Comparison of ENCODE assay signal across 22 mouse cellular contexts in the genomic region with DNA sequence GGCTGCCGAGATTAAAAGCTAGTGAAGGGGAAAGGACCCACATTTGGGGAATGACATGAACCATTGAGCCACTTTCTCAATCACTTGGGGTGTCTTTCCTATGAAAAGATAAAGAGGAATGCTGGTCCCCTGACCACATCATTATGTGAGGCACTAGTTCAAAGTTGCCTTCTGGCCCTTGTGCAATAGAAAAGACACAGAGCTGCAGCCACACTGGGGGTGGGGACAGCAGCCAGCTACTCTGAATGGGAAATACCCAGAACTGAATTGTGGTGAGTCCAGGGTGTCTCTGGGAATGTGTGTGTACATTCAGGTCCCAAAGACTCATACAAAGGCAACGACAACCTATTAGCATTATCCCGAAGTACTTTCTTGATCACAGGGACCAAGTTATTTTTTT.
DNase-seq lines count a peak whose midpoint lies in the region; ATAC-seq and TF ChIP-seq lines count a peak whose summit lies in the region.
"Had no signal": no experiment of that assay in that cellular context is flagged by ENCODE, and none has a peak within 500 bp of the region (broad histone marks: within the 10 kb centered on the region; RNA-seq: fewer than 3 reads in every experiment).

No protein-coding gene starts in this region.

- H3K9ac ChIP-seq in lung, embryonic 15.5 days, result no peak overlapping the region
- H3K9ac ChIP-seq in midbrain, embryonic 11.5 days (ENCODE audit: low read length), result no peak overlapping the region
- H3K9ac ChIP-seq in midbrain, embryonic 14.5 days (replicated peaks; ENCODE audit: low read length), result no peak overlapping the region
- H3K9ac ChIP-seq: forebrain, embryonic 13.5 days; heart, embryonic 12.5 days; heart, embryonic 15.5 days; hindbrain, embryonic 13.5 days had no signal

- intact Hi-C loops in left cerebral cortex, adult 2 months (cut with DNase I), result loop anchor here (2.0 to 10.0 kb wide), 4 partner anchors 93 to 260 kb away; no protein-coding TSS in a partner anchor
- intact Hi-C loops in left cerebral cortex, postnatal 10 days (cut with DNase I), result loop anchor here (5.0 kb wide), 1 partner anchor 383 kb away; no protein-coding TSS in a partner anchor

- 0 out of 2 replicates have a peak overlapping the region, but pooled peaks have one; percentile 22 for H3K4me2 ChIP-seq in lung, embryonic 15.5 days
- H3K4me2 ChIP-seq in midbrain, embryonic 11.5 days, result no peak overlapping the region
- no peak overlapping the region for H3K4me2 ChIP-seq in midbrain, embryonic 14.5 days (ENCODE audit: low read length)
- H3K4me2 ChIP-seq: forebrain, embryonic 13.5 days; hindbrain, embryonic 13.5 days had no signal

- ATAC-seq in lung, embryonic 15.5 days (ENCODE audit: borderline replicate concordance, extremely low read depth, low FRiP score, low TSS enrichment), result 0 out of 2 replicates have a peak, but pooled peaks have one; percentile 19
- no peak for ATAC-seq in midbrain, embryonic 11.5 days (ENCODE audit: low FRiP score)
- no peak for ATAC-seq in midbrain, embryonic 14.5 days (ENCODE audit: low FRiP score, low TSS enrichment)
- ATAC-seq: CD4-positive, CD25-positive, alpha-beta regulatory T cell, adult 4 months; forebrain, embryonic 13.5 days; forebrain, embryonic 16.5 days; hindbrain, embryonic 16.5 days had no signal

- H3K27me3 ChIP-seq in lung, embryonic 15.5 days, result peaks cover 4% of the 10 kb centered on the region; the same call in 1 of the 2 replicates
- no peaks in the 10 kb centered on the region for H3K27me3 ChIP-seq in midbrain, embryonic 11.5 days (ENCODE audit: control insufficient read depth, insufficient read depth, low read length)
- no peaks in the 10 kb centered on the region for H3K27me3 ChIP-seq in midbrain, embryonic 14.5 days (ENCODE audit: control insufficient read depth, insufficient read depth, low read length)
- H3K27me3 ChIP-seq: forebrain, embryonic 13.5 days; heart, embryonic 12.5 days; heart, embryonic 15.5 days; hindbrain, embryonic 13.5 days had no signal

- H3K9me3 ChIP-seq in lung, embryonic 15.5 days, result no peaks in the 10 kb centered on the region
- H3K9me3 ChIP-seq in midbrain, embryonic 11.5 days (ENCODE audit: control insufficient read depth, low read length), result no peaks in the 10 kb centered on the region
- H3K9me3 ChIP-seq in midbrain, embryonic 14.5 days (ENCODE audit: control insufficient read depth, low read length), result no peaks in the 10 kb centered on the region
- H3K9me3 ChIP-seq: forebrain, embryonic 10.5 days; forebrain, embryonic 13.5 days; heart, embryonic 12.5 days; heart, embryonic 15.5 days; hindbrain, embryonic 10.5 days; hindbrain, embryonic 13.5 days had no signal

- 58% methylated on average over 3 of the region's 3 CpGs for WGBS in lung, embryonic 15.5 days
- 87% methylated on average over 3 of the region's 3 CpGs for WGBS in midbrain, embryonic 11.5 days
- WGBS in midbrain, embryonic 14.5 days, result 85% methylated on average over 3 of the region's 3 CpGs

- TF ChIP-seq CTCF in left cerebral cortex, adult 2 months (IDR thresholded peaks at IDR 0.05), result no peak

- no peak overlapping the region for H3K4me3 ChIP-seq in left cerebral cortex, adult 2 months
- H3K4me3 ChIP-seq in lung, embryonic 15.5 days, result no peak overlapping the region
- H3K4me3 ChIP-seq in midbrain, embryonic 11.5 days (ENCODE audit: low read depth, low read length), result no peak overlapping the region
- no peak overlapping the region for H3K4me3 ChIP-seq in midbrain, embryonic 14.5 days (replicated peaks; ENCODE audit: low read depth, low read length)
- H3K4me3 ChIP-seq: forebrain, embryonic 10.5 days; forebrain, embryonic 13.5 days; heart, embryonic 12.5 days; heart, embryonic 15.5 days; hindbrain, embryonic 10.5 days; hindbrain, embryonic 13.5 days had no signal

- no peak for DNase-seq in left cerebral cortex, adult 2 months (ENCODE audit: extremely low spot score in 1 of 2, low spot score in 2 of 2)
- DNase-seq in left cerebral cortex, postnatal 10 days (ENCODE audit: extremely low spot score in 1 of 2, low spot score in 2 of 2), result no peak
- no peak for DNase-seq in lung, postnatal 4 days
- peak; percentile 49 for DNase-seq in midbrain, embryonic 11.5 days (ENCODE audit: low spot score, missing footprints)
- DNase-seq in midbrain, embryonic 14.5 days, result no peak
- DNase-seq: adrenal gland, postnatal 36 days; cerebellum, adult 18-20 months; cerebellum, adult 9-10 months; gastrocnemius, postnatal 25 days; heart, adult 18-20 months; heart, postnatal 10 days; heart, postnatal 36 days had no signal

- no peaks in the 10 kb centered on the region for H3K36me3 ChIP-seq in lung, embryonic 15.5 days
- H3K36me3 ChIP-seq in midbrain, embryonic 11.5 days (ENCODE audit: control insufficient read depth, insufficient read depth, low read length), result no peaks in the 10 kb centered on the region
- no peaks in the 10 kb centered on the region for H3K36me3 ChIP-seq in midbrain, embryonic 14.5 days (ENCODE audit: control insufficient read depth, insufficient read depth, low read length)
- H3K36me3 ChIP-seq: forebrain, embryonic 10.5 days; heart, embryonic 12.5 days; heart, embryonic 15.5 days; hindbrain, embryonic 10.5 days; hindbrain, embryonic 13.5 days had no signal

- peaks cover 11% of the 10 kb centered on the region for H3K4me1 ChIP-seq in lung, embryonic 15.5 days
- H3K4me1 ChIP-seq in midbrain, embryonic 11.5 days (ENCODE audit: control insufficient read depth, insufficient read depth, low read length), result peaks cover 5% of the 10 kb centered on the region; the same call in 1 of the 2 replicates
- no peaks in the 10 kb centered on the region for H3K4me1 ChIP-seq in midbrain, embryonic 14.5 days (ENCODE audit: control insufficient read depth, insufficient read depth, low read length)

- H3K27ac ChIP-seq in left cerebral cortex, adult 2 months, result peak overlapping the region; percentile 41; the same call in 1 of the 2 replicates
- no peak overlapping the region for H3K27ac ChIP-seq in lung, embryonic 15.5 days
- H3K27ac ChIP-seq in midbrain, embryonic 11.5 days (ENCODE audit: low read depth, low read length), result no peak overlapping the region
- no peak overlapping the region for H3K27ac ChIP-seq in midbrain, embryonic 14.5 days (replicated peaks; ENCODE audit: low read depth, low read length)
- H3K27ac ChIP-seq: forebrain, embryonic 10.5 days; forebrain, embryonic 13.5 days; heart, embryonic 15.5 days; hindbrain, embryonic 13.5 days had no signal
